Mouse (Mus musculus): ENCODE measurements around the gene Gclm. TPM values are rescaled to one million over a fixed set of nuclear protein-coding genes. Genes with fewer than 3 reads are reported as not detected.
"Not testable (repeated sequence)": the region's sequence is repeated elsewhere in the genome, so short reads cannot be mapped to it uniquely, and the experiment has no call there.

Gene Gclm
- total RNA-seq, 2 experiments from 2014 or later: 27.9 to 32.3 TPM

GRCm38 (mm10) chr3:122242876-122243275 lies 2.5 kb upstream of the Gclm start:
- no peak for DNase-seq

GRCm38 (mm10) chr3:122243416-122244167 lies 1.8 kb upstream of the Gclm start:
- DNase-seq: no peak

- DNase-seq: no peak
These were observed 598 bp upstream of the Gclm start for GRCm38 (mm10) chr3:122244759-122245158.

- peak; percentile 51 for DNase-seq
These were observed 548 bp downstream of the Gclm start for GRCm38 (mm10) chr3:122245878-122246332.

- DNase-seq: no peak
These were observed 1.0 kb downstream of the Gclm start for GRCm38 (mm10) chr3:122246406-122246805.

- DNase-seq: no peak
These were observed 1.8 kb downstream of the Gclm start for GRCm38 (mm10) chr3:122246986-122247767.

GRCm38 (mm10) chr3:122247768-122248100 lies 2.4 kb downstream of the Gclm start:
- no peak for DNase-seq

GRCm38 (mm10) chr3:122252466-122253253 lies 7.3 kb downstream of the Gclm start:
- no peak for DNase-seq

- not testable (repeated sequence) for DNase-seq
These were observed 8.7 kb downstream of the Gclm start for GRCm38 (mm10) chr3:122254050-122254449.

- no peak for DNase-seq
These were observed 24.6 kb downstream of the Gclm start for GRCm38 (mm10) chr3:122269986-122270385.

- not testable (repeated sequence) for DNase-seq
These were observed 27.2 kb downstream of the Gclm start for GRCm38 (mm10) chr3:122272565-122272964.

GRCm38 (mm10) chr3:122273407-122274240 lies 28.3 kb downstream of the Gclm start:
- no peak for DNase-seq

GRCm38 (mm10) chr3:122274241-122275024 lies 29.1 kb downstream of the Gclm start, which contains the start of gene Dnttip2:
Gene Dnttip2 (plus strand): TSS chr3:122274388.
- DNase-seq: peak; percentile 89

- DNase-seq: no peak
These were observed 29.8 kb downstream of the Gclm start for GRCm38 (mm10) chr3:122275111-122275510.

- DNase-seq: no peak
These were observed 41.8 kb downstream of the Gclm start for GRCm38 (mm10) chr3:122287195-122287594.

GRCm38 (mm10) chr3:122288613-122289195 lies 43.3 kb downstream of the Gclm start:
- DNase-seq: no peak

- not testable (repeated sequence) for DNase-seq
These were observed 44.0 kb downstream of the Gclm start for GRCm38 (mm10) chr3:122289344-122289743.

GRCm38 (mm10) chr3:122290696-122291095 lies 45.3 kb downstream of the Gclm start:
- DNase-seq: no peak

- DNase-seq: no peak
These were observed 46.5 kb downstream of the Gclm start for GRCm38 (mm10) chr3:122291828-122292227.
